Mouse (Mus musculus) megakaryocyte, adult 5-6 weeks (primary cell): ENCODE measurements around the gene Ccdc88a. TPM values are rescaled to one million over a fixed set of nuclear protein-coding genes. Genes with fewer than 3 reads are reported as not detected.
"Not testable (repeated sequence)": the region's sequence is repeated elsewhere in the genome, so short reads cannot be mapped to it uniquely, and the experiment has no call there.

ENCODE experiments used
- ATAC-seq: 2 replicates; pipeline ENCODE4 v1.8.0; 2016; ENCODE audit warnings: mild to moderate bottlenecking, inconsistent platforms; ENCODE audit not compliant: poor library complexity, severe bottlenecking
- total RNA-seq, 2 experiments: library from RNA; stranded (forward) in 1 of 2; stranded (reverse) in 1 of 2; fragments of 153-499, 151-499 nt in 1 of 2; fragments of 221-1000, 200-1000 nt in 1 of 2; gene quantifications; 2 replicates each; pipeline versions ENCODE4 v1.2.3 to v1.2.4; 2015 to 2017

The Ccdc88a gene
- total RNA-seq, 2 experiments from 2014 or later, result 82.4 to 94.1 TPM

GRCm38 (mm10) chr11:29431011-29431410, 57.6 kb downstream of the Ccdc88a start:
- ATAC-seq, result no peak

- ATAC-seq, result no peak
Measured at GRCm38 (mm10) chr11:29448741-29449140, 75.3 kb downstream of the Ccdc88a start.

GRCm38 (mm10) chr11:29474676-29475075, 101.2 kb downstream of the Ccdc88a start:
- no peak for ATAC-seq

GRCm38 (mm10) chr11:29493135-29493534, 119.7 kb downstream of the Ccdc88a start:
- no peak for ATAC-seq

DNA sequence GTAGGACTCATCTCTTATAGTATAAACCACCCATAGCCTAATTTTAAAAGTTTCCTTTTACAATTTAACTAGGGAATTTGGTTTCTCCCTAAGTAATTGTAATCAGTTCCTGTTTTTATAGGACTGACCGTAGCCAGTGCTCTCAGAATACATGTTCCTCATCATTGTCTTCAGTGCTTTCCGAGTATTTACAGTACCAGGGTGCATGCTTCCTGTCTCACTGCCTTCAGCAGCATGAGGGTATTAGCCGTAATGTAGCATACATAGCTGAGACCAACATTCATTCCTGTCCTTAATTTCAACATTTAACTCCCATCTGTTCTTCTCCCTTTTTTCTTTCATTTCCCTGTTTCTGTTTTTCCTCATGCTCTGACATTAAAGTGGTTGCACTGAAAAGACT, 123.5 kb downstream of the Ccdc88a start:
- peak; percentile 79 for ATAC-seq

DNA sequence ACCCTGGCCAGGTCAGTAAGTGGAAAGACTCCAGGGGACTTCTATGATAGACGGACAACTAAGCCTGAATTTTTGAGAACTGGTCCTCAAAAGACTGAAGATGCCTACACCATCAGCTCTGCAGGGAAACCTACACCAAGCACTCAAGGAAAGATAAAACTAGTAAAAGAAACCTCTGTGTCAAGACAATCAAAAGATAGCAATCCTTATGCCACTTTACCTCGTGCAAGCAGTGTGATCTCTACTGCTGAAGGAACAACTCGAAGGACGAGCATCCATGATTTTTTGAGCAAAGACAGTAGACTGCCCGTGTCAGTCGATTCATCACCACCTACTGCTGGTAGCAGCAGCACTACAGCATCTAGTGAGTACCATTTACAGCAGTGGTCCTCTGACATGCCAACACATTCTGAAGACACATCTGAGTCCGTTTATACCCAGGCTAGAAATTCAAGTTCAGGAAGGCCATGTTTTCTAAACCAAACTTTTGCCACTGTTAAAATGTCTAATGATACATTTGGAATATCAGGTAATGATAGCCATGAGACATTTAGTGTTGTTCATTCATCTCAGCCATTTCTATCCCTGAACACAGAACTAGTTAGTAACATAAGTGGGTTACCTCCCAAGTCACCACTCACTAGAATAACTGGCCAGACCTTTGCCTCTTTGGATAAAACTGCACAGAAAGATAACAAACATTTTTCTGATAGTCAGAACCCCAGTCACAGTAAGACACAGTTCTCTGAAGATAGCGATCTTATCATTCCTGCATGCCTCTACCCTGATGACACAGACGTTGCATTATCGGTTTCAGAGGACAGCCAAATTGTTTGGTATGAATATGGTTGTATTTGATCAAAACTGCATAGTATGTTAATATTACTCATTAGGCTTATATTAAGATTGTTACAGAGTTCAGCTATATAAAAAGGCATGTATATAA, 130.8 kb downstream of the Ccdc88a start:
- ATAC-seq, result no peak

- no peak for ATAC-seq
Measured at GRCm38 (mm10) chr11:29504899-29505625, 131.6 kb downstream of the Ccdc88a start.

- no peak for ATAC-seq
Measured at GRCm38 (mm10) chr11:29509421-29509820, 136.0 kb downstream of the Ccdc88a start.

DNA sequence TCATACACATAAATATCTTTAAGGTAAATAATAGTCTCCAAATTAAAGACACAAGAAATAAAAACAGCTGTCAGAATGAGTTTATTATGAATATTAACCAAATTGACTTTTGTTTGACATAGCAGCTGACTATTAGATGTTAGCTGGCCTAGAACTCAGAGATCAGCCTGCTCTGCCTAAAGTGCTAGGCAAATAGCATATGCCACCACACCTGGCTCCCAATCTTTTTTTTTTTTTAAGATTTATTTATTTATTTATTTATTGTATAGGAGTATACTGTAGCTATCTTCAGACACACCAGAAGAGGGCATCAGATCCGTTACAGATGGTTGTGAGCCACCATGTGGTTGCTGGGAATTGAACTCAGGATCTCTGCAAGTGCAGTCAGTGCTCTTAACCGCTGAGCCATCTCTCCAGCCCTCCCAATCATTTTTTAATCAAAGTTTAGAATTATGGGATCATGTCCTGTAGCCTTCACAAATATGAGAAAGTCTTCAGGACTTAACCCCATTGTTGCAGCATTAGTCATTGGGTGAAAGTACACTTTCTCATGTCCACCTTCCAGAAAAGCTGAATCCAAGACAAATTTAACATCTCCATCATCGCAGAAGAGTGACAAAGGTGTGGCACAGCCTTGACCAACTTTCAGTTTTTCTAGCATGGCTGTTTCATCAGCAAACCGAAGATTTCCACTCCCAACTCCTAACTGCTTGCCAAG, 139.5 kb downstream of the Ccdc88a start:
- ATAC-seq, result no peak

DNA sequence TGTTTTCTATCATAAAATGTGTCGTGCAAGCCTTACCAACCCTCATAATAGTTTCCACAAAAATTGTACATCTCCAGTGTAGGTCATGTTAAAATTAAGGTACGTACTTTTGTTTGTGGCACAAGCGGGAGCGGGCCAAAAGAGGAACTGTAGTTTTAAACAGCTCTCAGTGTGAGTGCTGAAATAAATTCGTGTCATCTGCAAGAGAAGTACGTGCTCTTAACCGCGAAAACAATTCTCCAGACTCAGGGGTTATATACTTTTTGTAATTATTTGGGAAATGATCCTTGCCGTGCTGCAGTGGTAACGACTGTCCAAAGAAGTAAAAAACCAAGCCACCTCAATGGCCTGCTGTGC, 140.8 kb downstream of the Ccdc88a start:
- ATAC-seq, result peak; percentile 59

DNA sequence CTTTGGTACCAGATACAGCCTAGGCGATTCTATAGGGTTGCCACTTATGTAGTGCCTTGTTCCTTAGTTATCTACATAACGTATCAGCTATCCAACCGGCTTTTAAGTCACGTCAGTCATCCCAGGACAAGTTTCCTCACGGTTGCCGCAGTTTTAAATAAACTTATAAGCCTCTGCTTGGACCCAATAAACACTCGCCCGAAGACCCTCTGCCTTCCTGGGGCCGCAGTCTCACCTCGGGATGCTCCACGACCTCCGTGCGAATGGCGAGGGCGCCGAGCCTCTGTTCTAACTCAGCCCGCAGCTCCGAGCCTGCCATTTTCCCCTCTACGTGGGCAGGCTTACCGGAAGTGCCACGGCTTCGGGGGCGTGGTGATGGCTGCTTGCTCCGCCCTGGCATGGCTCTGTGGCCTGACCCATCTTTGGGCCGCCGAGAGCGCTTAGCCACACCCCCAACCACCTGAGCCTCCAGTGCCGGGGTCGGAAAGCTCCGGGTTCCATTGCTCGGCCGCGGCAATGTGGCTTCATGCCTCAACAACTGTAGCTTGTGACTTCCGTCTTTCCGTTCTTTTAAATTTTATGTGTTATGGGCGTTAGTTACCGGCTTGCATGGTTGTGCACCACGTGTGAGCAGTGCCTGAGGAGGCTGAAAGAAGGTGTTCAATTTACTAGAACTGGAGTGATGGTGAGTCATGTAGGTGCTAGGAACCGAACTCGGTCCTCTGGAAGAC, 141.4 kb downstream of the Ccdc88a start, which contains the start of gene Prorsd1:
Prorsd1 (minus strand) TSS at position 352 of the 731 bp plus-strand sequence.
- ATAC-seq, result peak; percentile 99

GRCm38 (mm10) chr11:29525988-29526794, 152.7 kb downstream of the Ccdc88a start, which contains the start of gene Mtif2:
TSS of gene Mtif2 (plus strand) at chr11:29526408.
- ATAC-seq, result peak; percentile 88

- no peak for ATAC-seq
Measured at GRCm38 (mm10) chr11:29538201-29538600, 164.7 kb downstream of the Ccdc88a start.

GRCm38 (mm10) chr11:29544225-29544945, 170.9 kb downstream of the Ccdc88a start:
- no peak for ATAC-seq

DNA sequence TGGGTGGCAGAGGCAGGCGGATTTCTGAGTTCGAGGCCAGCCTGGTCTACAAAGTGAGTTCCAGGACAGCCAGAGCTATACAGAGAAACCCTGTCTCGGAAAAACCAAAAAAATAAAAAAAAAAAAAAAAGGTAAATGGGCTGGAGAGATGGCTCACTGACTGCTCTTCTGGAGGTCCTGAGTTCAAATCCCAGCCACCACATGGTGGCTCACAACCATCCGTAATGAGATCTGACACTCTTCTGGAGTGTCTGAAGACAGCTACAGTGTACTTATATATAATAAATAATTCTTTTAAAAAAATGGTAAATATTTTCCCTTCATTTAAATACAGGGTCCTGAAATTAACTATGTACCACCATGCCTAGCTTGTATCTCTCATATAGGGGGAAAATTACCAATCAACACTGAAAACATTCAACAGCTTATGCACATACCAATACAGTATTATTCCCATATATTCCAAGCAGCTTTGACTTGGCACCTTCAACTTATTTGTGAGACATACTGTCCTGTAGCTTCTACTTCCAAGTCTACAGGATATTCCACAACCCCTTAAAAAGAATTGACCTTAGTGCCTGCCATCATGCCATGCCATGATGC, 171.8 kb downstream of the Ccdc88a start:
- ATAC-seq, result not testable (repeated sequence)

GRCm38 (mm10) chr11:29546297-29546696, 172.8 kb downstream of the Ccdc88a start:
- ATAC-seq, result not testable (repeated sequence)

DNA sequence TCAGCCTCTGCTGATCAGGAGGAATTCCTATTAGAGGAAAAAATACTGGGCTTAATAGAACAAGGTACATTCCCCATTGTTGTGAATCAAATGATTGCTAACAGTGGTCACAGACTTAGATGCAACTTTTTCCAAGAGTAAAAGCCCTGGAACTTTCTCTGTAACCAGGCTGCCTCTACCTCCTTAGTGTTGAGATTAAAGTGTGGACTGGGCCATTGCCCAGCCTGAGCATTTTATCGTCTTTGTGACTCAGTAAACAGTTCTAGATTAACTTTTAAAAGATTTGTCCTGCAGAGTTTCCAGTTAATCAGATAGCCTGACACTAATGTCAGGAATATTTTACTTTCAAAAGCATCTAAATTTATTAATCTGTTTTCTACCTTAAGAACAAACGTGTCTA, 173.3 kb downstream of the Ccdc88a start:
- ATAC-seq, result no peak

GRCm38 (mm10) chr11:29547249-29547751, 173.8 kb downstream of the Ccdc88a start:
- ATAC-seq, result peak; percentile 25
